Mouse (Mus musculus) kidney, postnatal 4 days (tissue): ENCODE measurements at regions not wholly inside any gene's neighbourhood (a gene's known extent, or its start where the extent isn't known, plus 50 kb on each side); places are given as distances from the start of the nearest gene placed in this dataset.

Experiments used
- DNase-seq, 2 experiments: peaks; one replicate each; pipeline ENCODE4 v3.0.0; 2021; ENCODE audit warnings: mixed read lengths in 2 of 2

DNA sequence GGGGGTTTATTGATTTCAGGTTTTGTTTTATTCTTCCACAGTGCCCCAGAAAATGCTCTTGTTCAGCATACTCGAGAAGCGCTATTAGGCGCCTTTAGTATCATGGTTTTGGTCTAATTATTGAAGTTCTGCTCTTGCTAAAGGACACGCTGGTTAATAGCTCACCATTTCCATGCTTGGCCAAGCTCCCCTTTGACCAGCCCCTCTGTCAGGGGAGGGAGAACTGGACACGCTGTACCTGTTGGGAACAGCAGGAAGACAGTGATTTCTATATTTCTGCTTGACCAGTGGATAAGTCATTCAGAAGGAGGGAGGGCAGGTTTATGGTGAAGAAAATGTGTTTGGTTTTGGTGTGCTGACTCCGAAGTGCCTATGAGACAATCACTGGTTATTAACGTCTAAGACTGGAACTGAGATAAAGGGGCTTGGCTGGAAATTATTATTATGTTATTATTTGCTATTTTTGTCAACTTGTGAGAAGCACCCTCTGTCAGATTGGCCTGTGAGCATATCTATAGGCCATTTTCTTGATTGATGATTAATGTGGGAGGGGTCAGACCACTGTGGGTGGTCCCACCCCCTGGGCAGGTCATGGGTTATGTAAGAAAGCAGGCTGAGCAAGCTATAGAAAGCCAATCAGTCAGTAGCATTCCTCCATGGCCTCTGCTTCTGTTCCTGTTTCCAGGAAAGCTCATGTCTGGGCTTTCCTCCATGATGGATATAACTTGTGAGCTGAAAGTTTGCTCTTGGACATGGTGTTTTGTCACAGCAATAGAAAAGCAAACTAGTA lies 51.2 kb upstream of the Tanc2 start:
- peak; percentile 44 to 63 for DNase-seq

DNA sequence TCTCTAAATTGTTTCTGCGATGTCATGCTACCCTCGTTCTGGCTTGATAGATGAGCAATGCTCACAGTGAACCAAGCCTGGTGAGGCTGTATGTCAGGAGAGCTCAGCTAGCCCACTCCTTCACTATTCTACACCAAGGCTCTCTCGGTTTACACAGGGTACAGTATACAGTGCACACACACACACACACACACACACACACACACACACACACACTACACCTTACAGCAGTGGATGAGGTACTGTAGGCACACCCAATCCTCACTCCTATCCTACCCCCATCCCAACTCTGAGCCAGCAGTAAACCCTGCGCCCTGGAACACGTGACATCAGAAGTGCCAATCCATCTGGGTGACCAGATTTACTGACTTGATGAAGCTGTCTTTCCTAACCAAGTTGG lies 57.2 kb upstream of the Tanc2 start:
- no peak for DNase-seq

DNA sequence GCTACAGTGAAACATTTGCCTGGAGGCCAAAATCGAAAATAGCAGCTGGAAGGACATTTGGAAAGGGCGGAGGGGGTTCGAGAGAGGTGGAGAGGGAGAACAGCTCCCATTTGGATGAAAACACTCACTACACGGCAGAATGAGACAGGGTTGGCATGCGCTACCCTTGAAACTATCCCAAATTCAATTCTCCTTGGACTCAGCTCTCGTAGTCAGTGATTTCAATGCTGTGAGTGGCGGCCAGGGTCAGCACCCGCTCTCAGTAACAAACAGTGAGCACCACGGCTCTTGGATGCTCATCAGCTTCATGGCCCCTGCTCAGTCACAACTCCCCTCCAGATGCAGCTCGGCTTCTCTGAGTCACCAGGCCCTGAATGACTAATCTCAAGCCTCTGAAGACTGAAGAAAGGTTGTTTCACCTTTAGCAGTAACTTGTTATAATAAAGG lies 59.1 kb upstream of the Tanc2 start:
- DNase-seq = no peak

DNA sequence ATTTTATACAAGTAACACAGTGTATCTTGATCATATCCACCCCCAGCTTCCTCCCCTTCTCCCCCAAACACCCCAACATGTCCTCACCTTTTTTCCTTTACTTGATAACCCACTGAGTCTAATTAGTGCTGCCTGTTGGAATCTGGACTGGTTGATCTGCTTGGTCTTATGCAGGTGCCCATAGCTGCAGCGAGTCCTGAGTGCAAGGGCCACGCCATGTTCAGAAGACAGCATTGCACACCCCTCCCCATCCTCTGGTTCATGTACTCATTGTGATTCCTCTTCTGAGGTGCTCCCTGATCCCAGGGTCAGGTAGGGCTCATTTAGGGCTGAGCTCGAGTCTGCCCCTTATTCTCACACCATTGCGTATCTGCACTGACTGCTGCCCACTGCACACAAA lies 63.7 kb upstream of the Tanc2 start:
- DNase-seq = no peak

GRCm38 (mm10) chr11:105525608-105526007 lies 64.2 kb upstream of the Tanc2 start:
- DNase-seq = peak; percentile 41 to 59

DNA sequence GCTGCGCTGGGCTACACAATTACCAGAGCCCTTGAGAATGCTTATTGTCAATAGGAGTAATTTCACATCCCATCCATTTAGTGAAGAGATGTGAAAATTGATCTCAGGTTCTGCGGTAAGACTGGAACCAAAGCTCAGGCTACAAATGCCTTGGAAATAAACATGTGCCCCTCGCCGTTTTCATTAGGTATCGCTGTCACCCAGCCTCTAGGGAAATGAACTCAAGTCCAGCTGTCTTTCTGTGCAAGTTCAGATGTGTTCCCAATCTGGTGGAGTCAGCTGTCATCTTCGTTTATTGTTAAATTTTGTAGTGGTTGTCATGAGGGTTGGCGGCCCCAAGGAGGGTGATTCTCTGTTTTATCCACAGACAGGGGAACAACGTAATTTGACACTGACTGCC lies 65.4 kb upstream of the Tanc2 start:
- DNase-seq = no peak

DNA sequence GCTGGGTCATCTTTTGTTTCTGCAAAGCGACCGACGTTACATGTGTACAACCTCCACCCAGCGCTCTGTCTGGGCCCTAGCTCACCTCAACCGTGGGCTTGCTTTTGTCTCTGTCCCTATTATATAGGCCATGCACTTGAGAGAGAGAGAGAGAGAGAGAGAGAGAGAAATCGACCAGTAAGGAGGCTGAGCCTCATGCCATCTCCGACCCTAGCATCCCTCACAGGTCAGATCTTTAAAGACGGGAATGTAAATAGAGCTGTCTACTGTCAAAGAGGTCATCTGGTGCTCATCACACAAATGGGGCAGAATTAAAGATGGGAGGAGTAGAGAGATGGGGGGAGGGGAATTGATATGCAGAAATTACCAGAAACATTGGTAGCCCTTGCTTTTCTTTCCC lies 66.0 kb upstream of the Tanc2 start:
- DNase-seq = no peak

GRCm38 (mm10) chr11:105520398-105520797 lies 63.9 kb upstream of the March10 start:
- no peak for DNase-seq

DNA sequence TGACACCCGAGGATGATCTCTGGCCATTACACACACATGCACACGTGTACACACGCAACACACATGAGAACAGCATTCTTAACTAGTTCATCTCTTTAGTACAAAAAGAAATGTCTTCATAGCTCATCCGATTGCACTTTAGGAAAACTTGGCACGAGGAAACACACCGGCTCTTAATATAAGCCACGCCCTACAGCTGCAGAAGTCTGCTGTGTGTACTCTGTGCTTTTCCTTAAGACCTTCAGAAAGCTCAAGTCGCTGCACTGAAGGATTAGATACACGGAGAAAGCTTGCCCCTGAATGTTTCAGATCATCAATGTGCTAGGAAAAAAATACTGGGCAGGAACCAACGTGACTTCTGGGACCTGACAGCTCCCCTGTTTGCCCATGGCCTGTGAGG lies 56.7 kb upstream of the March10 start:
- no peak for DNase-seq

DNA sequence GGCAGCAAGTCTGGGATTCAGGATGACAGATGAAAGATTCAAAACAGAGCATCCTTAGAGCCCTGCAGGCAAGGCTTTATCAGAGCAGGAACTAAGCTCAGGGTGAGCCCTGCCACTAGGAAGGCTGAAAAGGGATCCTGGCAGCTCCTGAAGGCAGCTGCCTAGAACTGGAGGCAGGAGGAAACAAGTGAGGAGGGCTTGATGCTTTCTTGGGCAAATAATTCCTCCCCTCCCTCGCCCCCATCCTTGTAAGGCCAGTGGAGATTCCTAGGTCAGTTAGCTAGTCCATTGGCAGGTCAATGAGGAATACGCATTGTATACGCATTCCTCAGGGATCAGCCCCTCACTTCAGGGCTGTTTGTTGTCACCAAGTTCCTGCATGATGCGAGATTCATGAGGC lies 54.1 kb upstream of the March10 start:
- DNase-seq = no peak

DNA sequence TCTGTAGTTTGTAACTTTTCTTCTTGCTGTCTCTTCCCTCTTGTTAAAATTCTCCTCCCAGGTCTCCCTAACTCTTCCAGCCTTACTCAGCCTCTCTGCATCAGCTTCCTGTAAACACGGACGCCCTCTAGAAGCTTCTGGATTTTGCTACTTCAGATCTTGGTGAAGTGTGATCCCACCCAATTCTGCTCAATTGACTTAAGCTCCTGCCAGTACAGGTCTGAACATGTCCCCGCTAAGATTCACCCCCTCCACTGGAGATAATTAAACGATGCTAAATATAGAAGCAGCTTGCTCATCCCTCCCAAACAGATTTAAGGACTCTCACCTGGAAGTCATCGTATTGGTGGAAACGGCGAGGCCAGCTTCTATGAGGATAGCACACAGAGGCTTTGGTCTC lies 53.5 kb upstream of the March10 start:
- DNase-seq = no peak

DNA sequence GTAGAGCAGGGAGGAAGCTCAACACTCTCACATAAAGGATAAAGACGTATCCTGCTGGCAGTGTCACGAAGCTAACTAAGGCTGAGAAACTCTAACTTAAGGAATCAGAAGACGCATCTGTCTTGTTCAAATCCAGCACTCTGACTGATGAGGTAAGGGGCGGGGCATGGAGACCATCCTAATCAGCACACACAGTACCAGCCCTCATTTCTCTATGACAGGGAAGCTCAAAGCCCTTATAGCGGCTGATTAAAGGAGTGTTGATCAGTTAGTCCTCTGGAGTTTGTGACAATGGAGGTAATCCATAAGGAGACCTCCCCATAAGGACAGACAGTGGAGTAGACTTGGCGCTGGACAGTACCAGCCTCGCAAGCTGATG lies 52.1 kb upstream of the March10 start:
- no peak for DNase-seq

- no peak for DNase-seq
Observed at GRCm38 (mm10) chr11:105507972-105508659, 51.6 kb upstream of the March10 start.

GRCm38 (mm10) chr11:105507332-105507971 lies 50.9 kb upstream of the March10 start:
- no peak for DNase-seq
